Mouse (Mus musculus): Measurements from ENCODE around the gene Ndrg4.
A peak's percentile ranks its signal among the peaks of the same experiment; 100 is the strongest.

Ndrg4 gene

DNA sequence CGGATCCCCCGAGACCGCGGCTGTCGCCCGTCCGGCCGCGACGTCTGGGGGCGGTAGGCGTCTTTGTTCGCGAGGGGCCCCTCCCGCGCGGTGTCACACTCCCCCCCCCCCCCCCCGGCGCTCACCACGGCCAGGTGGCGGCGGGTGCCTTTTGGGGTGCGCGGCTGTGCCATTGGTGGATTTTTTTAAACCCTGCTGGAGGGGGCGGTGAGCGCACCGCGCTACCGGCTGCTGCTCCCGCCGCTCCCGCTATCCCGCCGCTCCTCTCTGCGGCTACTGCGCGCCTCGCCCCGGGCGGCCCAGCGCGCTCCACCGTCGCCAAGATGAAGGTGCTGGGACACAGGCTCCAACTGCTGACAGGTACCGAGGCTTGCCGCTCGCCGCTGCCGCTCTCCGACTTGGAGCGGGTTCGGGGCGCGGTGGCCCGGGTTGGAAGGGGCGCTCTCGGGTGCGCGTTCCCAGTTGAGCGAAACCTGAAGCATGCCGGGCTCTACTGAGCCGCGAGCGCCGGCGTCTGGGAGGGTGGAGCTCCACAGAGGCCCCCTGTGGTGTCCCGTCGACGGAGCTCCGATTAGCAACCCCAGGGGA, 1.3 kb downstream of the Ndrg4 start:
- DNase-seq (ENCODE audit: low spot score): no peak

DNA sequence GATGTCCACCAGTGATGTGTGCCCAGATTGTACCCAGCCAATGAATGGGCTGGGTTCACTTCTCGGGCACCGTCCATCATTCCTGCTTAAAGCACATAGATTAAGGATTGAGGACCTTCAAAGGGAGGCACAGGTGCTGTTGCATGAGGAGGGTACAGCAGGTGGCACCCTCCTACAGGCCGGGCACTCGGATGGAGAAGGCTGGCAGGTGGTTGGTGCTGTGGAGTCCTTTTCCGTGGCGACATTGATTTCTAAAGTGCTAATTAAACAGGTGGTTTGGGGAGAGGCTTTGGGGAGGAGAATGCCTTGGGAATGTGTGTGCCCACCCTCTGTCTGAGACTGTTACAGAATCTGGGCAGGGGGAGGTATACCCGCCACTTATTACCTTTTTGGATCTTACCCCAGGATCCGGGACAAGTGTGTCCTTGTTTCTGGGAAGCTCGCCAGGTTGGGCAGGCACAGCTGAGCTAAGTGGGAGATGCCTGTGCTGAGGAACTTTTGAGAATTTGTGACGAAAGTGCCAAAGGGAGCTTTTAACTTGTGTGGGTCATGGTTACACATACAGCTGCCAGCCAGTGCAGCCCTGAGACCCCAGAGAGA, 11.4 kb downstream of the Ndrg4 start:
- DNase-seq (ENCODE audit: low spot score): no peak

- DNase-seq (ENCODE audit: low spot score): no peak
Measured at GRCm38 (mm10) chr8:95690929-95691541, 14.3 kb downstream of the Ndrg4 start.

- no peak for DNase-seq (ENCODE audit: low spot score)
Measured at GRCm38 (mm10) chr8:95694631-95695030, 17.9 kb downstream of the Ndrg4 start.

- DNase-seq (ENCODE audit: low spot score): no peak
Measured at GRCm38 (mm10) chr8:95696661-95697060, 19.9 kb downstream of the Ndrg4 start.

GRCm38 (mm10) chr8:95697128-95697527, 20.3 kb downstream of the Ndrg4 start:
- DNase-seq (ENCODE audit: low spot score): peak; percentile 92

- no peak for DNase-seq (ENCODE audit: low spot score)
Measured at GRCm38 (mm10) chr8:95698179-95698578, 21.4 kb downstream of the Ndrg4 start.

GRCm38 (mm10) chr8:95700282-95700681, 23.5 kb downstream of the Ndrg4 start:
- peak; percentile 75 for DNase-seq (ENCODE audit: low spot score)

GRCm38 (mm10) chr8:95701809-95702208, 25.0 kb downstream of the Ndrg4 start:
- DNase-seq (ENCODE audit: low spot score): no peak

DNA sequence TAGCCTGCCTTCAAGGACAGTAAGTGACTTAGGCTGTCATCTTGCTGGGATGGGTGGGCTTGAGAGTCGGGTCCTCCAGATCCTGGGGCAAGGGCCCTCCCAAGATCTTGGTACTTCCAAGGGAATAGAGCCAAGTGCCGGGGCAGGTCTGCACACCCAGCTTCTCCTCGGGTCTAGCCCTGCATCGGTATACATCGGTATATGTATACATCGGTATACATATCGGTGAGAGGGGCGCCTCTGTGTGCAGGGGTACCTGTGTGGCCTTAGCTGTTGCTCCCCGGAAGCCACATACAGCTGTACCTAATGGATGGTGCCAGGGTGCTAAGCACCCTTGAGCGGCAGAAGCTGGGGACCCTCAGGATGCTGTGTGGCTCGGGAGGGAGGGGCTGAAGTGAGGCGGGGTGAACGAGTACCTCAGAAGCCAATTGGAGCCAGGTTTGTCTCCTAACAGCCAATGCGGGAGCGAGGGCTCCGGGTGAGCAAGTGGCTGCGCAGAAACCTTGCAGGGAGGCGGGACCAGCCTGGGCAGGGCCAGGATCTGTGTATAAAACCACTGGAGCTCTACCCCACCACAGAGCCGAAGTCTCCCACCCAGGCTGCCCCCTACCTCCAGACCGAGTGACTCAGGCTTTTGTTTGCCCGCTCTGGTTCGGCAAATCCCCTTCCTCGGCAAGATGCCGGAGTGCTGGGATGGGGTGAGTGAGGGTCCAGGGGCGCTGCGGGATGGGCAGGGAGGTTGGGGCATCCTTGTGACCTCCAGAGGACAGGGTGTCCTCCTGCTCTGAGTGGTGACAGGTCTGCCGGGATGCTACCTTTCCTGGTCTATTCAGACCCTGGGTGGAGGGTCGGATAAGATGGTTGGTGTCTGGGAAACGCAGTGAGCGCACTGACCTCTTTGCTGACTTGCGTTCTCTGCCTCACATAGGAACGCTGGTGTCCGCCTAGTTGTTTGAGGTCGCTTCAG, 26.0 kb downstream of the Ndrg4 start:
- DNase-seq (ENCODE audit: low spot score): peak; percentile 93

GRCm38 (mm10) chr8:95703461-95704260, 26.9 kb downstream of the Ndrg4 start:
- peak; percentile 75 for DNase-seq (ENCODE audit: low spot score)

GRCm38 (mm10) chr8:95704538-95704937, 27.8 kb downstream of the Ndrg4 start:
- DNase-seq (ENCODE audit: low spot score): no peak

- no peak for DNase-seq (ENCODE audit: low spot score)
Measured at GRCm38 (mm10) chr8:95709579-95709978, 32.8 kb downstream of the Ndrg4 start.

- DNase-seq (ENCODE audit: low spot score): no peak
Measured at GRCm38 (mm10) chr8:95711029-95711428, 34.2 kb downstream of the Ndrg4 start.

- no peak for DNase-seq (ENCODE audit: low spot score)
Measured at GRCm38 (mm10) chr8:95712395-95712794, 35.6 kb downstream of the Ndrg4 start.

DNA sequence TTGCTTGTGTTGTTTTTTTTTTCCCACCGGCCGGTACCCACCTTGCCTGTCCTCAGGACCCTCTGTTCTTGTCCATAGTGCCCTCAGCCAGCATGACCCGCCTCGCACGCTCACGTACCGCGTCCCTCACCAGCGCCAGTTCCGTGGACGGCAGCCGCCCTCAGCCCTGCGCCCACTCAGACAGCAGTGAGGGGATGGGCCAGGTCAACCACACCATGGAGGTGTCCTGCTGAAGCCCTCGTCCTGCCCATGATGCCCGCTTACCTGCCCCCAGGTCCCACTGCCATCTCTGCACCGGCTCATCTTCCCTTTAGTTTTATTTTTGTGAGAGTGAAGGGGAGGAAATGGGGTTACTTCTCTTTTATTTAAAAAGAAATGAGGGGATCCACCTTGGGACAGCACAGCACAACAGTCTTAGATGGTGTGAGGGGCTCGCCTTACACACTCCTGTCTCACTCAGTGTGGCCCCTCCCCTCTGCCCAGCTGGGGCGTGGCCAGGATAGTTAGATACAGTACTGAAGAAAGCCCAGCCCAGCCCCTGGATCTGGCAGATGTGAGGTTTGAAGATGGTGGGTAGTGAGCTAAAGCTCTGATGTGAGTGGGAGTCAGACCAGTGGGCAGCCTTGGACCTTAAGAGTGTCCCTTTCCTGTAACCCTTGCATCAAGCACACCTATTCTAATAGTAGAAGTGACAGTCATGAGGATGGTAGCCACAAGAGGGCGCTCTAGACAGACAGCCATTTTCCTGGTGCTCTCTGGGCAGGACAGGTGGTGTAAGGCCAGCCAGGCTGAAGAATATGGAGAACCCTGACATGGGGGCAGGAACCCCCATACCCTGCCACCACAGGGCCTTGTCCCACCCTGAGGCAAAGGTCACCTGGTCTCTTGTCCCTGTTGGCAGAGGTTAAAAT, 36.6 kb downstream of the Ndrg4 start:
- peak; percentile 80 for DNase-seq (ENCODE audit: low spot score)

- no peak for DNase-seq (ENCODE audit: low spot score)
Measured at GRCm38 (mm10) chr8:95714367-95714766, 37.6 kb downstream of the Ndrg4 start.

GRCm38 (mm10) chr8:95714837-95715413, 38.1 kb downstream of the Ndrg4 start:
- DNase-seq (ENCODE audit: low spot score): no peak

DNA sequence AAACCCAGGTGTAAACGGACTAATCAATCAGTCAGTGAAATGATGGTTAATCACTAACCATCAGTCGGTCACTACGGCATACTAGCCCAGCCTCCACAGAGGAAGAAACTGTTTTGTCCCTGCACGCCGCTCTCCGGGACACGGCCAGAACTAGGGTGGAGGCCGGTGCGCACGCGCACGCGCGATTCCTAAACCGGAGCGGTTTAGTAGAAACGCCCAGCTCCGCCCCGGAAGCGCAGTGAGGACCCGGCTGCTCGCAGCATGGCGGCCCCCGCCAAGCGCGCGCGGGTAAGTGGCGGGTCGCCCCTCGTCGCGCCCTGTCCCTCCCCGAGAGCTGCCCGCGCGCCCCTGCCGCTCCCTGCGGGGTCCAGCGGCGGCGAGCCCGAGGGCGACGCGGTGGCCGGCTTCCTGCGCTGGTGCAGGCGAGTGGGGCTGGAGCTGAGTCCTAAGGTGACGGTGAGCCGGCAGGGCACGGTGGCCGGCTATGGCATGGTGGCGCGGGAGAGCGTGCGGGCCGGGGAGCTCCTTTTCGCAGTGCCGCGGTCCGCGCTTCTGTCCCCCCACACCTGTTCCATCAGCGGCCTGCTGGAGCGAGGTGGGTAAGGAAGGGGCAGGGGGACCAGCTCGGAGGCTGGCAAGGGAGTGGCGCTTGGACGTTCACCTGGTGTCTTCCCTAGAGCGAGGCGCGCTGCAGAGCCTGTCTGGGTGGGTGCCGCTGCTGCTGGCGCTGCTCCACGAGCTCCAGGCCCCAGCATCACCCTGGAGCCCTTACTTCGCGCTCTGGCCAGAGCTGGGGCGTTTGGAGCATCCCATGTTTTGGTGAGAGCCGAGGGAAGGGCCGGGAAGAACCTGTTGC, 39.1 kb downstream of the Ndrg4 start, which contains the start of gene Setd6:
TSS of gene Setd6 (plus strand) at position 206 of the 856 bp plus-strand sequence.
- DNase-seq (ENCODE audit: low spot score): peak; percentile 91

Measured in MN1 (cell line).